Mouse (Mus musculus) heart, embryonic 16.5 days (tissue): ENCODE results near the gene Sgk1. TPM values are rescaled to one million over a fixed set of nuclear protein-coding genes. Genes with fewer than 3 reads are reported as not detected.

Experiments used
- ATAC-seq: fragments of 200-750 bp; cut with Nextera tagmentation; replicated peaks from 2 replicates; pipeline ENCODE4 v1.8.0; 2017; ENCODE audit warnings: moderate number of reproducible peaks; ENCODE audit not compliant: insufficient read depth, low FRiP score; ENCODE audit errors: extremely low read depth
- H3K27ac ChIP-seq: fragments of 300-500 bp; sonication (generic); 2 replicates; pipeline ENCODE4 v1.5.1; 2014; ENCODE audit warnings: mild to moderate bottlenecking, low read length, control low read depth, moderate library complexity
- H3K27me3 ChIP-seq: fragments of 300-500 bp; sonication (generic); 2 replicates; pipeline ENCODE4 v1.6.1; 2014; ENCODE audit warnings: low read length, mixed read lengths; ENCODE audit not compliant: control insufficient read depth, insufficient read depth
- H3K36me3 ChIP-seq: fragments of 300-500 bp; sonication (generic); 2 replicates; pipeline ENCODE4 v1.6.1; 2014; ENCODE audit not compliant: control insufficient read depth, insufficient read depth
- H3K4me1 ChIP-seq: fragments of 300-500 bp; sonication (generic); 2 replicates; pipeline ENCODE4 v1.6.1; 2014; ENCODE audit warnings: low read length, mixed read lengths; ENCODE audit not compliant: control insufficient read depth, insufficient read depth
- H3K4me2 ChIP-seq: fragments of 300-500 bp; sonication (generic); 2 replicates; pipeline ENCODE4 v1.6.1; 2014; ENCODE audit warnings: low read depth, mild to moderate bottlenecking, control low read depth, low read length
- H3K4me3 ChIP-seq: fragments of 300-500 bp; sonication (generic); 2 replicates; pipeline ENCODE4 v1.5.1; 2014; ENCODE audit warnings: mild to moderate bottlenecking, control low read depth, low read length
- H3K9ac ChIP-seq: fragments of 300-500 bp; sonication (generic); 2 replicates; pipeline ENCODE4 v1.6.1; 2014; ENCODE audit warnings: low read length, control low read depth
- H3K9me3 ChIP-seq: fragments of 300-500 bp; sonication (generic); replicated peaks from 2 replicates; pipeline ENCODE4 v1.6.1; 2016; ENCODE audit warnings: low read length; ENCODE audit not compliant: control insufficient read depth
- WGBS: fragments of 180-500 bp; shearing (Covaris S2); extraction: QIAGEN DNeasy Blood & Tissue Kit; methylation state at CpG from one replicate; pipeline ENCODE4 v1.1.7; 2014; 5-methylcytosine and 5-hydroxymethylcytosine counted together
- polyA plus RNA-seq: library from polyadenylated mRNA; unstranded; fragments of >200 nt; fragmentation: Nextera tagmentation; extraction: Ambion mirVana; gene quantifications from 2 replicates; pipeline ENCODE4 v1.2.1, GENCODE M21; 2015

Sgk1 gene
- polyA plus RNA-seq, 1 experiment from 2014 or later = 37.1 TPM

DNA sequence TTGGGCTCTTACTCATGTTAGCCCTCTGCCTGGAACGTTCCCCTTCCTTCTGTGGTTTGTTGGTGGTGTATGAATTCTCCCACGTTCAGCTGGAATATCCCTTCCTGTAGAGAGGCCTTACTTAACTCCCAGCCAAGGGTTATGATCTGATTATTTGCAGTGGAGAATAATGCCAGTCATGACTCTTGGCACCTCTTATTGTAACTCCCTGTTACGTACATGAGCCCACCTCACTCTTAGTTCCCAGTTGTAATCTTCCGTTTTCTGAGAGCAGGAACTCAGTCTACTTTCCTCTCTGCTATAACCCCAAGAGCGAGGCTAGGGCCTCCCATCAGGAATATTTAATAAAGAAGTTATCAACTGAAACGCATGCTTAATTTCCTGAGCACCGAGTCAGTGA, 26.6 kb upstream of the Sgk1 start:
- no peaks in the 10 kb centered on the region for H3K36me3 ChIP-seq
- ATAC-seq = no peak
- H3K9ac ChIP-seq = no peak overlapping the region
- H3K4me3 ChIP-seq = no peak overlapping the region
- WGBS = 77% methylated on average over 7 of the region's 7 CpGs
- no peaks in the 10 kb centered on the region for H3K9me3 ChIP-seq
- H3K27me3 ChIP-seq = no peaks in the 10 kb centered on the region
- no peaks in the 10 kb centered on the region for H3K4me1 ChIP-seq
- no peak overlapping the region for H3K4me2 ChIP-seq
- H3K27ac ChIP-seq = no peak overlapping the region

DNA sequence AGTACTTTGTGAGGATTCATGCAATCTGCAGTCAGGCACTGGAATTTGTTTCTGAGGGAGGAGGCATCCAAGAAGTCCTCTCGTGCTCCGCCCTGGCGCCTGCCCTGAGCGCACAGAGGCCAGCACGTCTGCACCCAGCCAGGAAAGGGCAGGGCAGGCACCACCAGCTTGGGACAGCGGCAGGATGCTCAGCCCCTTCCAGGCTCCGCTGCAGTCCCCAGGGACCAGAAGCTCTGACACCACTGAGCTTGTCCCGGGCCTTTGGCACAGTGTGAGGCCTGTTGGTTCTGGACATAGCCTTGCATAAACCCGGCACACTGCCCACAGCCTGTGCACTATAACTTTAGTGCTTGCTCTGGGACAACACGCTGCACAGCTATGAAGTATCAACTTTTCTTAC, 24.3 kb upstream of the Sgk1 start:
- H3K27me3 ChIP-seq = no peaks in the 10 kb centered on the region
- ATAC-seq = no peak
- H3K9me3 ChIP-seq = no peaks in the 10 kb centered on the region
- H3K4me2 ChIP-seq = no peak overlapping the region
- no peak overlapping the region for H3K4me3 ChIP-seq
- H3K9ac ChIP-seq = no peak overlapping the region
- H3K27ac ChIP-seq = no peak overlapping the region
- H3K4me1 ChIP-seq = no peaks in the 10 kb centered on the region
- no peaks in the 10 kb centered on the region for H3K36me3 ChIP-seq
- 55% methylated on average over 10 of the region's 10 CpGs for WGBS

DNA sequence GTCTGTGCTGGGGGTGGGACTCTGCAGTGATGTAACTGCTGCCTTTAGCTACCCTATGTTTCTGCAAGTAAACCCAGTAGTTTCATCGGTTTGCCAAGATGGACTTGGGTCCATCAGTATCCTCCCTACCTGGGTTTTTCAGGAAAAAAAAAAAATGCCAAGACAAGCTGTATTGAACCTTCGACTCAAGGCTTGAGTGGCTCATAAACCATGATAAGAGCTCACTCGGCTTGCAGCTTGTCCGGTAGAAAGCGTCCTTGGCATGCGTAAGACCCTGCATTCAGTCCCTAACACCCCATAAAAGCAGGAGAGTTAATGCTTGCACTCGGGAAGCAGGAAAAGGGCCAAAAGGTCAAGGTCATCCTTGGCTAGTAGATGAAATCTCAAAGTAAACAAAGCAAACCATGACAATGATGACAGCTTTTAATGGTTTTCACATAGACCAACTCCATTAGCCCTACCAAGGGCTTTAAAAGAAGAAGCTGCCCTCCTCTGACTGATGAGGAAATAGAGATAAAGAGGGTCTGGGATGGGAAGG, 23.5 kb upstream of the Sgk1 start:
- Histone ChIP-seq H3K4me2 (no peak overlapping the region), H3K27me3 (no peaks in the 10 kb centered on the region), H3K4me3 (no peak overlapping the region), H3K9ac (no peak overlapping the region), H3K9me3 (no peaks in the 10 kb centered on the region), H3K36me3 (no peaks in the 10 kb centered on the region), H3K27ac (no peak overlapping the region), H3K4me1 (no peaks in the 10 kb centered on the region)
- ATAC-seq = no peak
- WGBS = 58% methylated on average over 7 of the region's 7 CpGs

DNA sequence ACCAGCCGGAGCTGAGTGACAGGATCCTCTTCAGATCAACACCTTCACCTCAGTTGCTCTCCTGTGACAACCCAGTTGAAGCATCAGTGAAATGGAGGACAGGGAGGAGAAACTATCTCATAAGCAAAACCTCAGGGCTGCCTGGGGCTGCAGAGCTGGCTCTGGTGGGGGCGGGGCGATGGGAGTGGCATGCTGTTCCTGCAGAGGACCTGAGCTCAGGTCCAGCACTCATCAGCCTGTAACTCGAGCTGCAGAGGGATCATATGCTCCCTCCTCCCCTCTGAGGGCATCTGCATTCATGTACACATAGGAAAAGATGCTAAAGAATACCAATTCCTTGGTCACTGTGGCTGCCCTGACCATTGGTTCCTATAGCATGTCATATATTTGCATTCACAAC, 15.5 kb upstream of the Sgk1 start:
- Histone ChIP-seq H3K27me3 (no peaks in the 10 kb centered on the region), H3K4me2 (no peak overlapping the region), H3K4me1 (no peaks in the 10 kb centered on the region), H3K9me3 (no peaks in the 10 kb centered on the region), H3K9ac (no peak overlapping the region), H3K36me3 (no peaks in the 10 kb centered on the region), H3K4me3 (no peak overlapping the region), H3K27ac (no peak overlapping the region)
- ATAC-seq = no peak
- WGBS = 40% methylated on average over 4 of the region's 4 CpGs

- Histone ChIP-seq H3K9ac (no peak overlapping the region), H3K27me3 (no peaks in the 10 kb centered on the region), H3K4me2 (no peak overlapping the region), H3K9me3 (no peaks in the 10 kb centered on the region), H3K4me1 (no peaks in the 10 kb centered on the region), H3K36me3 (no peaks in the 10 kb centered on the region), H3K4me3 (no peak overlapping the region), H3K27ac (no peak overlapping the region)
- WGBS = 82% methylated on average over 2 of the region's 2 CpGs
- ATAC-seq = no peak
Measured at GRCm38 (mm10) chr10:21868221-21868620, 13.8 kb upstream of the Sgk1 start.

DNA sequence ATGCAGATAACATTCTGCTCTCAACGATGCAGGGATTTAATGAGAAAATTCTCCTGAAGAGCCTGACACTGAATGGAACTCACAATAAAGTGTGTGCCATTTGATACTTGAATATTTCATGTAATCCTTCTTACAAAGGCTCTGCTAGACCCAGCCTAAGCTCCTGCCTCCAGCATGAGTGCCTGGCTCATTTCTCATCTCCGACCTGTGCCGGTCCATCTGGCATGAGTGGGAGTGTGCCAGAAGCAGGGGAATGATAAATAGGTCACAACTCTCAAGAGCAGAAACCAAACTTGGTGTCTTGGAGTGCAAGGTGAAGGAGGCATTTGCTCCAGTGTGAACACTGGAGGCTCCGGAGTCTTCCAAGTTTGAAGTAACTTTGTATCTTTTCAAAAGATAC, 13.4 kb upstream of the Sgk1 start:
- 52% methylated on average over 4 of the region's 4 CpGs for WGBS
- Histone ChIP-seq H3K27me3 (no peaks in the 10 kb centered on the region), H3K4me1 (no peaks in the 10 kb centered on the region)

DNA sequence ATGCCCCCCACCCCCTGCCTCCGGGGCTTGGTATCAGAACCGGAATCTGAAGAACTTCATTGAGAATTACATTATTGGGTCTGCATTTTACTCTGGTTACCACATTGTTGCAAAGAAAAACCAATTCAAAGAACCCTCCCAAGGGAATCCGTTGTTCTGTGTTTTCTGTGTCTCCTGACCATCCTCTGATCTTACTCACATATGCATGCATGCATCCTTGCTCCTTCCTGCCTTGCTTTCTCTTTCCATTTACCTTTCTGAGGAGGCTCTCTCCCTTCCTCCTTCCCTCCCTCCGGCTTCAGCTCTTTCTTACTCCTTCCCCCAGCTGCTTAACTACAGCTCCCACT, 174 bp upstream of the Sgk1 start:
- no peak for ATAC-seq
- peaks cover 13% of the 10 kb centered on the region for H3K27me3 ChIP-seq
- 45% methylated on average over 4 of the region's 4 CpGs for WGBS
- peak overlapping the region; percentile 71 for H3K4me2 ChIP-seq
- no peak overlapping the region for H3K27ac ChIP-seq
- H3K9ac ChIP-seq = peak overlapping the region; percentile 57
- H3K36me3 ChIP-seq = no peaks in the 10 kb centered on the region
- H3K4me1 ChIP-seq = peaks cover 8% of the 10 kb centered on the region
- no peaks in the 10 kb centered on the region for H3K9me3 ChIP-seq
- H3K4me3 ChIP-seq = peak overlapping the region; percentile 51

More for the DNA sequence above, 13.4 kb upstream of the Sgk1 start:
- Histone ChIP-seq H3K4me2 (no peak overlapping the region), H3K27ac (no peak overlapping the region), H3K36me3 (no peaks in the 10 kb centered on the region), H3K9me3 (no peaks in the 10 kb centered on the region), H3K9ac (no peak overlapping the region), H3K4me3 (no peak overlapping the region)
- ATAC-seq = no peak

- Histone ChIP-seq H3K36me3 (no peaks in the 10 kb centered on the region), H3K27ac (no peak overlapping the region), H3K9me3 (no peaks in the 10 kb centered on the region), H3K4me2 (no peak overlapping the region), H3K4me3 (no peak overlapping the region), H3K4me1 (peaks cover 8% of the 10 kb centered on the region), H3K27me3 (peaks cover 13% of the 10 kb centered on the region), H3K9ac (no peak overlapping the region)
- ATAC-seq = 0 out of 2 replicates have a peak, but pooled peaks have one; percentile 23
- WGBS = 19% methylated on average over 12 of the region's 12 CpGs
Measured at GRCm38 (mm10) chr10:21883587-21883986, 1.6 kb downstream of the Sgk1 start.

- Histone ChIP-seq H3K9ac (no peak overlapping the region), H3K27me3 (peaks cover 13% of the 10 kb centered on the region), H3K27ac (no peak overlapping the region), H3K36me3 (no peaks in the 10 kb centered on the region), H3K9me3 (no peaks in the 10 kb centered on the region), H3K4me2 (no peak overlapping the region), H3K4me3 (no peak overlapping the region), H3K4me1 (peaks cover 8% of the 10 kb centered on the region)
- no peak for ATAC-seq
- 84% methylated on average over 3 of the region's 3 CpGs for WGBS
Measured at GRCm38 (mm10) chr10:21884534-21884933, 2.5 kb downstream of the Sgk1 start.
